Mouse (Mus musculus): ENCODE data around the gene Pnpla8.

DNA sequence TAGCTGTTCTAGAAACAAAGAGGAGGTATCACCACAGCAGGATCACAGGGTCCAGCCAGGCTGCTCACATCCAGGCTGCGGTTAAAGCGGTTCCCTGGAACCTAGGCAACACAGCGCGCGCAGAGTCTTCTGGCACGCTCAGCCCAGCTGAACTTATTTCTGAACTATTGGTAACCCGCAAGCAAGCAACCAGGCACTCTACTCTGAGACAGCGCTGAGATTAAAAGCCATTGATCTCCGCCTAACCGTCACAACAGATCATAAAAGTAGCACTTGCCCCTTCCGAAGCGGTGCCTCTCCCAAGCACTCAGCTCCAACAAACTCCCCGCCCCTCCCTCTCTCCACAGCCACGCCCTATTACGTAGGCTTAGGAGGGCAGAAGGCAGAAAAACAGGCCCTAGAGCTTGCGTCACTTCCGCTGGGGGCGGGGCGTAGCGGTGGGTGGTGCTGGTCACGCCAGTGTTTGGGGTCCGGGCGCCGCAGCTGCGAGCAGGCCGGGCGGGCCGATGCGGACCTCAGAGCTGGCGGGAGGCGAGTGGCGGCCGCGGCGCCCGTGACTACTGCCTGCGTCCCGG lies 47.6 kb downstream of the Pnpla8 start:
- TF ChIP-seq CTCF (IDR thresholded peaks at IDR 0.05; ENCODE audit: low read depth) = no peak
- no peak for TF ChIP-seq EP300 (optimal IDR thresholded peaks at IDR 0.05)
